Mouse (Mus musculus) thymus, postnatal 10 days (tissue): ENCODE data around the gene Trim11.

Source experiments
- DNase-seq, 2 experiments: peaks; one replicate each; pipeline ENCODE4 v3.0.0; 2021; ENCODE audit warnings: low spot score in 2 of 2

Trim11 gene

GRCm38 (mm10) chr11:59015052-59015451, 37.2 kb downstream of the Trim11 start:
- peak in 1 of 2 experiments; percentile 58 for DNase-seq

DNA sequence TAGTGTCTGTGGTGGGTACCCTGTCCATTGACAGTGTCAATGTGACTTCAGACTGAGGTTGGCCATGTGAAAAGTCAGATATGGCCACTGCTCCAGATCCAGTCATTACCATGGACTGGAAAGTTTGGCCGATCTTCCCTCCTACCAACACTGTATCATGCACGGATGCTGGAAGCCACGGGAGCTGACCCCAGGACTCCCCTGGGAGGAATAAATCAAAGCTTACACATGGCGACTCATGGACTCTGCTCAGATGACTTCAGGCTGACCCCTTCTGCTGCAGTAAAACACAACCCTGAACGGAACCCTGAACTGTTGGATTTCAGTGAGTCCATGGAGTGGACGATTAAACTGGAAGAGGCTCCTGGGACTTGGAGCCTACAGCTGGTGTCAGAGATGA, 48.5 kb downstream of the Trim11 start:
- DNase-seq = no peak

DNA sequence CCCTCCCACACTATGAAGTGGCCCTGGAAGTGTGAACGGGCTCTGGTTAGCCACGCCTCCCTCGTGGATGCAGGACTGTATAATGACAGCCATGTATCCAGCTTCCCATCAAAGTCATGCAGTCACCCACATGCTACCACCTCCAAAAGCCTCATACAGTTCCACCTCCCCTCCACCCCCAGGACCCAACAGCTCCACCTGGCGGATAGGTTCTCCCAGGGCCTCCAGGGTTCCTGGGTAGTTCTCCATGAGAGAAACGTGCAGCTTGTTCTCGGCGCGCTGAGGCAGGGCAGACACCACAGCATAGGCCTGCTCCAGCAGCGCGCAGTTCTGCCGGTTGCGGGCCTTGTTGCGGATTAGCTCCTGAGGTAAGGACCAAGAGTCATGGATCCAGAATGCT, 51.1 kb downstream of the Trim11 start:
- peak in 1 of 2 experiments; percentile 10 for DNase-seq
